Mouse (Mus musculus): ENCODE measurements around the gene Arhgap45.
"Not testable (repeated sequence)": the region's sequence is repeated elsewhere in the genome, so short reads cannot be mapped to it uniquely, and the experiment has no call there.

Arhgap45 gene

GRCm38 (mm10) chr10:80035148-80035547 lies 18.7 kb downstream of the Arhgap45 start:
- DNase-seq: no peak

- no peak for DNase-seq
Measured at GRCm38 (mm10) chr10:80035686-80036085, 19.2 kb downstream of the Arhgap45 start.

GRCm38 (mm10) chr10:80036832-80037231 lies 20.4 kb downstream of the Arhgap45 start:
- DNase-seq: no peak

GRCm38 (mm10) chr10:80039559-80039979 lies 23.1 kb downstream of the Arhgap45 start, which contains the start of gene Polr2e:
Polr2e (minus strand) TSS chr10:80039795.
- peak; percentile 99 for DNase-seq

GRCm38 (mm10) chr10:80041409-80042060 lies 25.1 kb downstream of the Arhgap45 start:
- not testable (repeated sequence) for DNase-seq

- DNase-seq: no peak
Measured at GRCm38 (mm10) chr10:80044087-80044486, 27.6 kb downstream of the Arhgap45 start.

- DNase-seq: not testable (repeated sequence)
Measured at GRCm38 (mm10) chr10:80045364-80045763, 28.9 kb downstream of the Arhgap45 start.

GRCm38 (mm10) chr10:80045766-80046165 lies 29.3 kb downstream of the Arhgap45 start:
- no peak for DNase-seq

- DNase-seq: no peak
Measured at GRCm38 (mm10) chr10:80047041-80047565, 30.6 kb downstream of the Arhgap45 start, which contains the start of gene Gpx4. Gpx4 (plus strand) TSS chr10:80047166.

GRCm38 (mm10) chr10:80048396-80048795 lies 31.9 kb downstream of the Arhgap45 start:
- DNase-seq: no peak

- DNase-seq: no peak
Measured at GRCm38 (mm10) chr10:80048834-80049233, 32.4 kb downstream of the Arhgap45 start.

- no peak for DNase-seq
Measured at GRCm38 (mm10) chr10:80050244-80050643, 33.8 kb downstream of the Arhgap45 start.

- no peak for DNase-seq
Measured at GRCm38 (mm10) chr10:80050885-80051617, 34.6 kb downstream of the Arhgap45 start.

GRCm38 (mm10) chr10:80051618-80052373 lies 35.3 kb downstream of the Arhgap45 start:
- no peak for DNase-seq

- DNase-seq: no peak
Measured at GRCm38 (mm10) chr10:80052374-80052764, 35.9 kb downstream of the Arhgap45 start.

GRCm38 (mm10) chr10:80053259-80053780 lies 36.9 kb downstream of the Arhgap45 start:
- peak; percentile 99 for DNase-seq

GRCm38 (mm10) chr10:80053831-80054815 lies 37.7 kb downstream of the Arhgap45 start:
- peak; percentile 55 to 64 for DNase-seq

- DNase-seq: not testable (repeated sequence)
Measured at GRCm38 (mm10) chr10:80054911-80055310, 38.5 kb downstream of the Arhgap45 start.

- no peak for DNase-seq
Measured at GRCm38 (mm10) chr10:80055364-80055763, 38.9 kb downstream of the Arhgap45 start.

- no peak for DNase-seq
Measured at GRCm38 (mm10) chr10:80055891-80056290, 39.4 kb downstream of the Arhgap45 start.

GRCm38 (mm10) chr10:80056506-80056905 lies 40.1 kb downstream of the Arhgap45 start:
- no peak for DNase-seq

All from B cell, adult 2 months (primary cell).